Mouse (Mus musculus) ovary, postnatal 10 days (tissue): ENCODE data around the gene Fbxw10.

ENCODE experiments used
- DNase-seq: peaks from one replicate; pipeline ENCODE4 v3.0.0; 2022; ENCODE audit warnings: low spot score

Fbxw10 gene

DNA sequence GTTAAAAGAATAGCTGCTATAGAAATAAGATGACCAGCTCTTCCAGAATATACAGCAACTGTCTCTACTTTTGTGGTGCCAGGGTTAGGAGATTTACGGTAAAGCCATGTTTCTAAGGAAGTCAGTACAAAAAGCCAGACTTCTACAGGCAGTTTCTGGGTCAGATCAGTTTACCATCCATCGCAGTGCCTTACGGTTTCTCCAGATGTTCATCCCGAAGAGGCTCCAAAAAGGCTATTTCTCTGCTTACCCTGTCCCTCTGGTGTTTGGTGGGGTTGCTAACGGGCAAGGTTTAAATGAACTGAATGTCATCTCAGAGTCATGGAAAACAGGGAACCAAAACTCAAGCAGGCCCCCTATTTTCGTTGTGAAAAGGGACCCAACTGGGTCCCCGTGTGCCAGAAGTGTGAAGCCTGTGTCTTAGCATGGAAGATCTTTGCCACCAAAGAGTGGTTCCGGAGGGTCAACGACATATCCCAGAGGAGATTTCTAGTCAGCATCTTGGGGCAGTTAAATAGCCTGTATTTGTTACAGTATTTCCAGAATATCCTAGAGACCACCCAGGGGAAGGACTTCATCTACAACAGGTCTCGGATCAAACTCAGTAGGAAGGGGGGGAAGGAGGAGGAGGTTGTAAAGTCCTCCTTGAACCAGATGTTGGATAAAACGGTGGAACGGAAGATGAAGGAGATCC lies at the start of gene Fbxw10:
TSS of gene Fbxw10 (plus strand) at position 109 of the 694 bp plus-strand sequence.
- DNase-seq = peak; percentile 11

DNA sequence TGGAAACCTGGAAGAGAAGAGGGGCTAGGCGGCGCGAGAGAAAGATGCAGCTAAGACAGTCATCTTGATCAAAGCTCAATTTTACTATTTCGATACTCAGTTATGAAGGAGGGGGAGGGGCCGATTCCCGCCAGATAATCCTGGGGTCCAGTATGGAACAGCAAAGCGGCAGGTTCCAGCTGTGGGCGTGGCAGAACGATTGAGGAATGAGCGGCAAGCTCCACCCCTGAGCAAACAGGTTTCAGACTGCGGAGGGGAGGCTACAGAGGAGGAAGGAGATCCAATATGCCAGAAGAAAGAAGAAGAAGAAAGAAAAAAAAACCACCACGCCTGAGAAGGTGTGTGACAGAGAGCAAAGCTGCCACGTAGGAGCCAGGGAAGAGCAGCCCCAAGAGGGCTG lies 42.8 kb upstream of the Fbxw10 start:
- no peak for DNase-seq

DNA sequence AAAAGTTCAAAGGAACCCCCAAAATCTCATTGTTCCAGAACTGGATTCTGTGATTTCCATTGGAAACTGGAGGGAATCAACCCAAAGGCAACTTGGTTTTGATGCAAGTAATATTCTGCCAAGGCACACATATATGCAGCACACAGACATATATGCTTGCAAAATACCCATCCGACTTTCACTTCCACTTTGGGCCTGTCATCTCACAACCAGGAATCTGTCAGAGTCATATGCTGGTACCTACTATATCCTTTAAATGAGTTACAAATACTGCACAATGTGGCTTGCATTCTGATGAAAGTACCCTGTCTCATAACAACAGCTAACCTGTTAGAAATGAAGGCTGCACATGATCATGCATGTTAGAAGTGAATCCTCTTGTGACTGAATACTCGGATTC lies 38.9 kb upstream of the Fbxw10 start:
- no peak for DNase-seq

DNA sequence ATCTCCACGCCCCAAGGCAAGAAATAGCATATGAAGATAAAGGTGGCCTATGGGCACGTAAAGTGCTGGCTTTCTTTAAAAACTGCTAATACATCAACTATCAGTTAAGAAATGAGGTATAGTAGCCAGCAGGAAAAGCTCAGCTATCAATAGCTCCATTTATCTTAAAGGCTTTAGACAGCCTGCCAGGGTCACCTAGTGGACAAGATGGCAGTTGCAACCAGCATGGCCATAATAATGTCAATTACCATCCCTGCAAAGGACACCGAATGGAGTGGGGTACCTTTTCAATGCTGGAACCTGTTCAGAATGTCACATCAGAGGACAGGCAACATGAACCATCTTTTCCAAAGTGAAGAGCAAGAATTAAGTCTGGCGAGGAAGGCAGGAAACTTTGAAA lies 37.7 kb upstream of the Fbxw10 start:
- DNase-seq = no peak

DNA sequence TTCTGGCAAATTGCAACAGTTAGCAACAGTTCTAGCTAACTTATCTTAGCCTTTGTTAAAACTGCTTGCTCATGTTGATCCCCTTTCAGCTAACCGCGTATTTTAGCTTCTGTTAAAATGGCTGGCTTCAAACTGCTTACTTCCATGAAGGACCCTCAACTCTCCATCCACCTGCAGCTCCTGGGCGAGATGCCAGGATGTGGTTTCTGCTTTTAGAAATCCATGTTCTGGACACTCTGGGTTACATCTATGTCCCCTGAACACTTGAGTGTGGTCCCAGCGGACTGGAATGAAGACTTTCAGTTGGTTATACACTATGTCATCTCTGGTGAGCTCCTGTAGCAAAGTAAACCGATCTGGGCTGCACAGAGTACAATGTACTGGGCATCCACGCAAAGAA lies 34.6 kb upstream of the Fbxw10 start:
- no peak for DNase-seq

DNA sequence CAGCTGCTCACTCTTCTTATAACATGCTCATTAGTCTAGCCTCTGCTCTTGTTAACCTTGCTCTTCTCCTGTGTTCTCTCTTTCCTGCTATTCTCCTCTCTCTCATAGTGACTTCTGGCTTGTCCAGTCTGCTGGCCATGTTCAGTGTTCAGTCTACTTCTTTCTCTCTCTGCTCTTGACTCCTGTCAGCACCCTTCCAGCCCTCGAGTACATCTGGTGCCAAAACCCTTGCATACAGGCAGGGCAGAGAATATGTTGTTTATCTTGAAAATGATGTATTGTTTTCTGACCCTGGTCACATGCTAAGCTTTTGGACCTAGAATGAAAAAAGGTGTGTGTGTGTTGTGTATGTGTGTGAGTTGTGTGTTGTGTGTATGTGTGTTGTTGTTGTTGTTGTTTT lies 33.4 kb upstream of the Fbxw10 start:
- DNase-seq = no peak

DNA sequence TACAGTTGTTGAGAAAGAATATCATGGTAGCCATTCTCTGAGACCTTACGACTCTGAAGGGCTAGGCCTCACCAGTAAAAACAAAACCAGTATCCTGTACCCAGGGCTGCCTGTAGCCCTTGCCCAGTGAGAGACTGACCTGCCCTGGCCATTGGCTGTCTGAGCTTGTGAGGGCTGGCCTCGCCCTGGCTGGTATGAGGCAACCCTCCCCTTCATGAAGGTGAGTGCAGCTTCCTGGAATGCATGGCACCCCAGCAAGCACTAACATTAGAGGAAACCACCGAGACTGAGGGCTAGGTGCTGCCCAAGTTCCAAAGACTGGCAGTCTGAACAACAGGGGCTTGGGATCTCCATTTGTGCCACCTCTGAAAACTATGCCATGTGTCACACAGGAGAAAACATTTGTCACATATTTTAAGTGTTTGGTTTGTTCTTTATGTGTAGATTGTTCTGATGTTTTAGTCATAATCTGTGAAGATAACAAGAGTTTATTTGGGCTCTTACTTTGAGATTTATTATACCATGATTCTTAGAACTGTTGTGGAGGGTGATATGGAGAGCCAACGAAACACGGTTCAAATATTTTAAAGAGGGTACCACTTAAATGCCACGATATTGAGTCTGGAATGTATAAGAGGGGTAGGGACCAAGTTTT lies 32.8 kb upstream of the Fbxw10 start:
- no peak for DNase-seq

DNA sequence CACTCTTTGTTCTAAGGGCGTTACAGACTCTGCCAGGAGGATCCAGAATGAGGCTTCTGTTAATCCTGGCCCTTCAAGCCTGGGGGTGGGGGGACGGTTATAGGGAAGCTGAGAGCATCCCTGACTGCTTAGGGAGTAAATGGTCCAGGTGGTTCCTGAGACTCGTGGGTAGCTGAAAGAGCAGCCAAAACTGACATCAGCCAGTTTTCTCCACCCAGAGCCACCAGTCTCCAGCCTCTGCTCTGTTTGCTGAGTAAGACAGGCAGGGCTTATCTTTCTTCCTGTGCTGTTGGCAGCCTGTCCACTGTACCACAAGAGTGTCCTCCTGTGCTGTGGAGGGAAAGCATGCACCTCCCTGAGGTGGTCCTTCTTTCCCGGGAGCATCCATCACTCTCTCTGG lies 32.2 kb upstream of the Fbxw10 start:
- DNase-seq = no peak

DNA sequence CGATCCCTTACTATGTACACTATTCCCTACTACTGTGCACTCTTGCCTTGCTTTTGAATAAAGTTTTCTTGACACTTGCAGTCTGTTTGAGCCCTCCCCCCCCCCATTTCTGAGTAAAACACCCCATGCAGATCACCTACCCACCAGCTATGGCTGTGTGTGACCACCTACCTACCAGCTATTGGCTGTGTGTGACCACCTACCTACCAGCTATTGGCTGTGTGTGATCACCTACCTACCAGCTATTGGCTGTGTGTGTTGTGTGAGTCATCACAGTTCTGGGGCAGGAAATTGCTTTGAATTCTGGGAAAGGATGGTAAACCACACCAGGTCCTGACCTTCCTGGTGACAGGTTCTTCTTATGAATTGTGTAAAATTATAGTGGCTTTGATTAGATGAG lies 31.4 kb upstream of the Fbxw10 start:
- no peak for DNase-seq

DNA sequence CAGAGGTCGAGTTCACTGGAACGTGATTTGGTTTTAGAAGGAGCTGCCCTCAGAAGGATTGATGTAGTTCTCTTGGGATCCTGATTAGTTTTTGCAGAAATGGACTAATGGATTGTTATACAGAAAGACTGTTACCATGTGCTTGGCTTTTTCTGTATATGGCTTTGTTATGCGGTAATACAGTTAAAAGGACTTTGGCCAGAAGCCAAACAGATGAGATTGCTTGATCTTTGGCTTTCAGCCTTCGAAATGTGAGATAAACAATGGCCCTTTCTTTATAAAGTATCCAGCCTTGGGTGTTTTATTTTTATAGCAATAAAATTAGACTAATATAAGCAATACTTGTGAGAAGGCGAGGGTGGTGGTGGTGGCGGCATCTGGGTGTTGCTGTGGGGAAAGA lies 30.3 kb upstream of the Fbxw10 start:
- no peak for DNase-seq

DNA sequence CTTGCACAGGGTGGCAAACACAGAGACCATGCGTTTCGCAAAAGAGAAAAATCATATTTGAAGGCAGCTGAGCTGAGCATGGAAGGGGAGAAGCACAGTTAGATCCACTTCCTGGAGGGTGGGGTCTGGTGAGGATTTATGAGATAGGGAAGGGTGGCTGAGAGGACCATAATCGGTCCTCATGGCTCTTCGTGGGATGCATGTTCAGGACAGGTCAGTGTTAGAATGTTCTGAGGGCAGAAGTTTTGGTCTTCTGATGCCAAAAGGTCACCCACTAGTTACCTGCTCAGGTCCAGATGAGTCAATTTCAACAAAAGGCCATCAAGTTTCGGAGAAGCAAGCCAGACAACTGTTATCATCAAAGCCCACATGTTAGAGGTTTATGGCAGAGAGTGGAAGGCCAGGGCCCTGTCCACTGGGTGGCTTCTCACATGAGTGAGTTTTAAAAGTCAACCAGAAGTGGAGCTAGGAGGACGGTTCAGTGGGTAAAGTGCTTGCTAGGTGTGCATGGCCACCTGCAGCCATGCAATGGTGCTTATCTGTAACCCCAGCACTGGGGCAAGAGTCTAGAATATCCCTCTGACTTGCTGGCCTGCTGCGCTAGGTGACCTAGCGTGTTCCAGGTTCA lies 27.7 kb upstream of the Fbxw10 start:
- no peak for DNase-seq

DNA sequence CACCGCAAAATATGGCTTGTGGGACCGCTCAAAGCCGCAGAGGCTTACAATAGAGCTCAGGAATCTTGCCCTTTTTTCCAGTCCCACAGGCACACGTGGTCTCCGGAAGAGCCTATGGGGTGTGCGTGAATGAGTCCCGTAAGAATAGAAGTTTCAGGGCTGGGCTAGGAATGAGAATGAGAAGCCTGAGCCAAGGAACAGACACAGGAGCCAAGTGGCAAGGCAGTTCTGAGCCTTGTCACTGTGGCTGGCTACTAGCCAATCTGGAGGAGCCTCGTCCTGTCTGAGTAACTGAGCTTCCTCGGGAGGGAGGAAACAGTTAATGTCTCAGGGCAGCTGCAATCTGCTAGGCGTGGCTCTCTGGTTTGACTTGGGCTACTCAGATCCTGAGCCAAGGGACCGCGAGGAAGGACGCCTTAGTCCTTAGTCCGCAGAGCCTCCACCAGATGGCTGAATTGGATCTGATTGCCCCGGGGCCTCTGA lies 26.8 kb upstream of the Fbxw10 start, which contains the start of gene Trim16:
TSS of gene Trim16 (plus strand) at position 173 of the 483 bp plus-strand sequence.
- DNase-seq = peak; percentile 44

DNA sequence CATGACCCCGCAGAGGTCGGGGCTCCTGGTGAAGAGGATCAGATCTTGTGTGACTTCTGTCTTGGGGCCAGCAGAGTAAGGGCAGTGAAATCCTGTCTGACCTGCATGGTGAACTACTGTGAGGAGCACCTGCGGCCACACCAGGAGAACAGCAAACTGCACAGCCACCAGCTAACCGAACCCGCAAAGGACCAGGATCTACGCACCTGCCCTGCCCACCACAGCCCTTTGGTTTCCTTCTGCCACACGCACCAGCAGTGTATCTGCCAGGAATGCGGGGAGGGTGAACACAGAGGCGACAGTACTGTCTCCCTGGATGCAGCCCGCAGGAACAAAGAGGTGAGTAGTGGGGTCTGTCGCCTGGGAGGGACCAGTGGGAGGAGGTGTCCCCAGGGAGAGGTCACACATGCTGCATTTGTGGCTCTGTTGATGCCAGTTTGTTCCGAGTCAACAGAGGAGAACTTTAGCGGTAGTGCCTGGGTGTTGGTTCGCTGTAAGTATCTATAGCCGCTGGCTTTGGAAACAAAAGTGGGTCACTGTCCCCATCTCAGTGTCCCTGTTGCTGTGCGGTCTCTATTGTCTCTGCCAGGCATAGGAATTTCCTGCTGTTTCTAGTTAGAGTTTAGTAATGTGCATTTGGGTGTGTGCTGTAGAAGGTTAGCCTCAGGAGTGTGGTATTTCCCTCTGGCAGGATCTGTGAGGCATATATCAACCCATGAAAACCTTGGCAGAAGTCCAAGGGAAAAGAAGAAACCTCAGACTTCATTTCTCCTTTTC lies 26.0 kb upstream of the Fbxw10 start:
- peak; percentile 28 for DNase-seq

DNA sequence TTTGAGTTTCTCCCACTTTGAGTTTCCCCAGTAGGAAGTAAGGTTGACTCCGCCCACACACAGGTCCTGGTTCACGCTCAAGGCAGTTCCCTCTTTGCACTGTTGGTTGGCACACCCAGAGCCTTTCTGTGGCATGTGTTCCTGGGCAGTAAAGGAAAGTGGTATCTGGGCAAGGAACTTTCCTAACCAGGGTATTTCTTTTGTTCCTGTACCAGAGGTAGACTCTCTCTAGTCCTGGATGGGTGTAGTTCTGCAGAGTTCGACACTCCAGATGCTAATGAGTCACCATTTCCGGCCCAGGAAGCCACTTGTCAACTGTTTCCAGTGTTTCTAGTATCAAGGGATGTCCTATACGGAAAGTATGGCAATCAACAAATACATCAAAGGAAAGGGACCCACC lies 25.0 kb upstream of the Fbxw10 start:
- DNase-seq = no peak

DNA sequence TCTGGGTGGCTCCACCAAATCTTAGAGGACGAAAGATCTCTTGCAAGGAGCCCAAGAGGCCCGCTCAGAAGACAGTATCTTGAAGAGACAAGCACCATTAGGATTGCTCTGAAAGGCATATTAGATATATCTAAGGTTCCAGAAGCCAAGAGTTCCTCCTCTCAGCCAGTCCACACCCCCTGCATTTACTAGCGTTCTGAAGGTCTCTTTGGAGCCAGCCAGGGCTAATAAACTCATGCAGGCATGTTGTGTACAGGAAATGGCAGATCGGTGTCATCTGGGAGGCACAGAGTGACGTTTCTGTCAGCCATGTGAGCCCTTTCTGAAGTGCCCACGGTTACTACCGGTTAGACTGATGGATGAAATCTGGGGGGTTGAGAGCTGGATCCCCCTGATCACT lies 22.7 kb upstream of the Fbxw10 start:
- DNase-seq = no peak

DNA sequence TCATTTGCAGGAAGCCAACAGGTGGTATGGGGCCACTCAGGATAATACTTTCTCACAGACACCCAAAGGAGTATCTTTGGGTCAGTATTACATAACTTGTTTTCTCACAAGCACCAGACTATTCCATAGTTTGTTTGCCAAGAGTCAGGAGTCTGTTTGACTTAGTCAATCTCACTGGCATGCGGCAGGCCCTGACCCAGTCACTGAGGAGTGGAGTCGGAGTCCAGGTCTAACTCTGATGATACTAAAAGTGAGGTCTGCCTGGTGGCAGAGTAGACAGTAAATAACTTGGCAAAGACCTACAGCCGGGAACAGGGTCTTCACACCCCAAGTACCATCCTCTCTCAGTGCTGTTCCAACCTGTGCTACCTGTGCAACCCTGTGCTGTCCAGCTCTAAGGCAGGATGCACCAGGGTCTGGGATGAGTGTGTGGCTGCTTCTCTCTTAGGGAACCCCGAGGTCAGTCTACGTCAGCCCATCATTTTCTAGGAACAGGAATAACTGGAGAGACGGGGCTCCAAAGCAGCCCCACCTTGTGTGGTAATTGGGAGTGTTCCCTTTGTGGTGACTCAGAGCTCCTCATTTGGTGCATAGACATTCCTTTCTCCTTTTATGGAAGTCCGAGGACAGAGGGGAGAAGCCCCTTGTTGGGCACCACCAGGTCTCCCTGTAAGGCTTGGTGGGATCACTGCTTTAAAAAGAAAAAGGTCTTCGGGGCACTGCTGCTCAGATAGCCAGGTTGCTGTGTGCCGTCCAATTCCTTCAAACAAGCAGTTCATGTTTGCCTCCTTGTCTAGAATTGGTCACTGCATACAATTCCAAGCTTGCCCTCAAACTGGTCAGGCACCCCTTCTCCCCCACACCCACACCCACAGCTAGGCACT lies 21.4 kb upstream of the Fbxw10 start:
- no peak for DNase-seq

DNA sequence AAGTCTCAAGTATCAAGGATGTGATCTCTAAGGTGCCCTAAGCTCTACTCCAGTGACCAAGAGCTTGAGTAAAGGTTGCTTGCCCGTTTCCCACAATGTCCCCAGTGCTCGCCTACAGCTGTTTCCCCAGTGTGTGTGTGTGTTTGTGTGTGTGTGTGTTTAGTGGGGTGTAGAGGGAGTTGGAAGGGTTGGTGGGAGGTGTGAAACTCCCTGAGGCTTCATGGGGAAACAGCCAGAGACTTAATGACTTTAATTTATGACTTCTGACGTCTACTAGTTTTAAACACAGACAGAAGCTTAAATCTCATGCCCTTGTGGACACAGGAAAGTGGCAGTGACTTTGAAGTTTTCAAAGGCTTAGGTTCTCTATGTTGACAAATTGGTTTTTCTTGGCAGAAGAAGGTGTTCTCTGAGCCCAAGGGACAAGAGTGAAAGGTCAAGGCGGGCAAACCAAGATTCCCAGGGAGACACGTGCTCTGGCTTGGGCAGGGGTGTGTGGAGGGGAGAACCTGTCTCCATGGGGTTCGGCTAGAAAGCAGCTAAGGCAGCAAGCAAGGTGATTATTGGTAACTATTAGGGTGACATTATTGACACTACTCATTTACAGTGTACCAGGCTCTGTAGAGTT lies 20.6 kb upstream of the Fbxw10 start:
- no peak for DNase-seq

DNA sequence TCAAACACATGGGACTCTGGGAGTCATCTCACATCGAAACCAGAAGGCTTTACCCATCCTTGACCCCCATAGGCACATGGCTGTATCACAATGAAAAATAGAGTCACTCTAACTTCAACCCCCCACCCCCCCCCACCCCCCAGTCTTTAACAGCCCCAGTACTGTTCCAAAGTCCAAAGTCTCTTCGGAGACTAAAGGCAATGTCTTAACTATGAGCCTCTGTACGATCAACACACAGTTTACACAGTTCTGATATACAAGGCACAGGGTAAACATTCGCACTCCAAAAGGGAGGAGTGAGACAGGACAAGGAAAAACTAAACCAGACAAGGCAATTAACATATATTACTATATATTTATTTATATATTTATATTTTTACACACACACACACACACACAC lies 19.7 kb upstream of the Fbxw10 start:
- DNase-seq = no peak

DNA sequence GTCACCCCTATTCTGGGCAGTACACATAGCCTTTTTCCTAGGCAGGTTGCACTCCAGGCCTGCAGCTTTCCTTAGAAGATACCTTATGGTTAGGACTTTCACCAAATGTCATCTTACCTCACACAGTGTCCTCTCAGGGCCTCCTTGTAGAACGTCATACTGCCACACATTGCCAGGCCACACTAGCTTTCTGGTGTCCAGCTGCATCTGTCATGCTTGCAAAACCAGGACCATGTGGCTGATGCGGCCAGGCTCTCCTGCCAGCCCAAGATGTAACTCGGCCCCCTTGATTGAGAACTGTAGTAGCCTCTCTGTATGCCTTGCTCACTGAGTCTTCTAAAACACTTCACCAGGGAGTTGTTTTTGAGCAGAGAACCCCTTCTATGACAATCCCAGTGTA lies 19.0 kb upstream of the Fbxw10 start:
- DNase-seq = no peak

DNA sequence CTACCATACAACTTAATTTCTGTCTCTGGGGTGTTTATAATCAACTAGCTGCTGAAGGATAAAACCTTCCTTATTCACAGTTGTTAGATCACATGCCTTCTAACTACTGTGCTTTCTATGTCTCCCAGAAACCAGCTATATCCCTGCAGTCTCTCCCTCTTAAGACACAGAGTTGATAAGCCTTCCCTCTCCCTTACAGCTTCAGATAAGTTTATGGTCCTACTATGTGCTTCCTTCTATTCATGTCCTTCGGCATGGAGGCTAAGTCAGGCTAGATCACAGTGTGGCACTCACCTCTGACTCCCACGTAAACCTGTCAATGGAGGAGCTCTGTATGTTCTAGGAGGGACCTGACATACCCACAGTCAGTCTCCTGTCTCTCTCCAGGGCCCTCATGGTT lies 16.5 kb upstream of the Fbxw10 start:
- DNase-seq = no peak

DNA sequence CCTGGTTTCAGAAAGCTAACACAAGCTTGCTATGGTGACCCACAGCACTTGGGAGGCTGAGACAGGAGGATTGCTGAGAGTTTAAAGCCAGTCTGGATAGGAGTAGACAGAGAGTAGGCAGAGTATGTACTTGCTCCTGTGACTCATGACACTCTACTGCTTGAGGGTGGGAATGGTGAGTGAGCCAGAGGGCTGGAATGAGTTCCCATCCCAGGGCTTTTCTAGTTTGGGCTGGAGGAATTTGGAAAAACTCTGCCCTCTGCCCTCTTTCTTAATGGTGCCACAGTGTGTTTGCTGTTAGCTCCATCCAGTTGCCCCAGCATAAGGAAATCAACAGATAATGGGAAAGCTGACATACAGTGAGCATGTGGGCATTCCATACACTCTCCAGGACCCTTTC lies 15.0 kb upstream of the Fbxw10 start:
- DNase-seq = no peak
